Comparison of ENCODE assay signal across 22 mouse cellular contexts in genomic region chr19:26447427-26448023, GRCm38 (mm10).
DNase-seq lines count a peak whose midpoint lies in the region; ATAC-seq and TF ChIP-seq lines count a peak whose summit lies in the region.
"Had no signal": no experiment of that assay in that cellular context is flagged by ENCODE, and none has a peak within 500 bp of the region (broad histone marks: within the 10 kb centered on the region; RNA-seq: fewer than 3 reads in every experiment).

No protein-coding gene starts in this region.

- ATAC-seq in hindbrain, postnatal 0 days, result peak; percentile 53; the same call in 1 of the 2 replicates
- ATAC-seq in hindbrain, embryonic 12.5 days (ENCODE audit: low FRiP score), result no peak

- WGBS in cerebellum, adult 2 months, result 18% methylated on average over 7 of the region's 7 CpGs
- WGBS in hindbrain, postnatal 0 days, result 52% methylated on average over 7 of the region's 7 CpGs
- WGBS in hindbrain, embryonic 12.5 days, result 88% methylated on average over 7 of the region's 7 CpGs

- no peak overlapping the region for H3K4me3 ChIP-seq in cerebellum, adult 2 months (replicated peaks; ENCODE audit: insufficient read depth, low read depth, low read length)
- no peak overlapping the region for H3K4me3 ChIP-seq in hindbrain, postnatal 0 days (ENCODE audit: low read length)
- H3K4me3 ChIP-seq in hindbrain, embryonic 12.5 days, result no peak overlapping the region
- H3K4me3 ChIP-seq: embryonic facial prominence, embryonic 12.5 days; heart, embryonic 10.5 days; layer of hippocampus, adult 2 months; left cerebral cortex, adult 2 months; limb, embryonic 15.5 days; midbrain, embryonic 12.5 days; myocyte had no signal

- TF ChIP-seq POLR2A in cerebellum, adult 2 months (IDR thresholded peaks at IDR 0.05; ENCODE audit: borderline replicate concordance, insufficient read depth, low read length), result no peak
- no peak for TF ChIP-seq POLR2A in brain, embryonic 14.5 days (IDR thresholded peaks at IDR 0.05; ENCODE audit: borderline replicate concordance, extremely low read depth, insufficient read depth, insufficient read length, poor library complexity, severe bottlenecking)

- H3K4me2 ChIP-seq in hindbrain, postnatal 0 days (ENCODE audit: low read depth, low read length), result no peak overlapping the region
- H3K4me2 ChIP-seq in hindbrain, embryonic 12.5 days (replicated peaks), result no peak overlapping the region
- H3K4me2 ChIP-seq: embryonic facial prominence, embryonic 12.5 days; limb, embryonic 15.5 days; midbrain, embryonic 12.5 days had no signal

- H3K9ac ChIP-seq in hindbrain, postnatal 0 days (replicated peaks; ENCODE audit: low read length), result no peak overlapping the region
- H3K9ac ChIP-seq in hindbrain, embryonic 12.5 days, result no peak overlapping the region
- H3K9ac ChIP-seq: embryonic facial prominence, embryonic 12.5 days; limb, embryonic 15.5 days; midbrain, embryonic 12.5 days had no signal

- TF ChIP-seq CTCF in cerebellum, adult 2 months (IDR thresholded peaks at IDR 0.05; ENCODE audit: borderline replicate concordance, insufficient read depth, low read depth, low read length), result no peak
- no peak for TF ChIP-seq CTCF in hindbrain, postnatal 0 days (IDR thresholded peaks at IDR 0.05; ENCODE audit: low read depth)
- no peak for TF ChIP-seq CTCF in brain, embryonic 14.5 days (IDR thresholded peaks at IDR 0.05; ENCODE audit: borderline replicate concordance, extremely low read depth, insufficient read depth, insufficient read length)

- DNase-seq in cerebellum, adult 2 months, result peak; percentile 28 to 45
- no peak for DNase-seq in cerebellum, adult 11-12 months
- peak; percentile 46 for DNase-seq in hindbrain, postnatal 0 days (ENCODE audit: low spot score)
- peak; percentile 73 for DNase-seq in brain, embryonic 14.5 days (ENCODE audit: low read depth)
- DNase-seq in cerebellum, postnatal 36 days, result peak; percentile 16 to 30
- DNase-seq in adipocyte (ENCODE audit: low spot score), result no peak
- no peak for DNase-seq in retina, embryonic 14.5 days (ENCODE audit: low spot score)
- DNase-seq: adrenal gland, postnatal 25 days; gastrocnemius, postnatal 25 days; heart, postnatal 14 days; lung, adult 18-20 months; lung, postnatal 4 days; spleen, adult 18-20 months; thymus, postnatal 25 days had no signal

- H3K4me1 ChIP-seq in cerebellum, adult 2 months (ENCODE audit: control insufficient read depth, insufficient read depth, low read length), result peaks cover 14% of the 10 kb centered on the region; the same call in 1 of the 2 replicates
- no peaks in the 10 kb centered on the region for H3K4me1 ChIP-seq in hindbrain, postnatal 0 days (ENCODE audit: insufficient read depth, low read length)
- no peaks in the 10 kb centered on the region for H3K4me1 ChIP-seq in hindbrain, embryonic 12.5 days
- H3K4me1 ChIP-seq: embryonic facial prominence, embryonic 12.5 days; heart, embryonic 10.5 days; limb, embryonic 15.5 days; midbrain, embryonic 12.5 days had no signal

- no peak overlapping the region for H3K27ac ChIP-seq in cerebellum, adult 2 months (ENCODE audit: insufficient read depth, low read length)
- H3K27ac ChIP-seq in hindbrain, postnatal 0 days, result no peak overlapping the region
- H3K27ac ChIP-seq in hindbrain, embryonic 12.5 days, result no peak overlapping the region
- H3K27ac ChIP-seq: embryonic facial prominence, embryonic 12.5 days; heart, embryonic 10.5 days; layer of hippocampus, adult 2 months; left cerebral cortex, adult 2 months; limb, embryonic 15.5 days; midbrain, embryonic 12.5 days had no signal

- no peaks in the 10 kb centered on the region for H3K9me3 ChIP-seq in hindbrain, postnatal 0 days (ENCODE audit: low read length)
- no peaks in the 10 kb centered on the region for H3K9me3 ChIP-seq in hindbrain, embryonic 12.5 days (replicated peaks)
- H3K9me3 ChIP-seq: embryonic facial prominence, embryonic 12.5 days; heart, embryonic 10.5 days; limb, embryonic 15.5 days; midbrain, embryonic 12.5 days had no signal

- no peaks in the 10 kb centered on the region; the same call in 1 of the 2 replicates for H3K27me3 ChIP-seq in cerebellum, adult 2 months (ENCODE audit: control insufficient read depth, insufficient read depth, low read length)
- H3K27me3 ChIP-seq in hindbrain, postnatal 0 days (ENCODE audit: insufficient read depth, low read length), result no peaks in the 10 kb centered on the region
- H3K27me3 ChIP-seq in hindbrain, embryonic 12.5 days, result no peaks in the 10 kb centered on the region
- H3K27me3 ChIP-seq: embryonic facial prominence, embryonic 12.5 days; limb, embryonic 15.5 days; midbrain, embryonic 12.5 days had no signal

- no peaks in the 10 kb centered on the region for H3K36me3 ChIP-seq in hindbrain, postnatal 0 days (ENCODE audit: insufficient read depth, low read length)
- no peaks in the 10 kb centered on the region for H3K36me3 ChIP-seq in hindbrain, embryonic 12.5 days
- H3K36me3 ChIP-seq: embryonic facial prominence, embryonic 12.5 days; heart, embryonic 10.5 days; limb, embryonic 15.5 days; midbrain, embryonic 12.5 days had no signal

Comparison
In these comparisons a context has a peak if more than half of its experiments do, and no peak if none do; other contexts are left out.
1. DNase-seq: peak in cerebellum, adult 2 months (2 of 2), hindbrain, postnatal 0 days (single experiment), brain, embryonic 14.5 days (single experiment) and cerebellum, postnatal 36 days (2 of 2); none in cerebellum, adult 11-12 months (single experiment), adipocyte (single experiment) and retina, embryonic 14.5 days (single experiment).